Comparison of ENCODE assay signal across 18 mouse cellular contexts in the genomic region with DNA sequence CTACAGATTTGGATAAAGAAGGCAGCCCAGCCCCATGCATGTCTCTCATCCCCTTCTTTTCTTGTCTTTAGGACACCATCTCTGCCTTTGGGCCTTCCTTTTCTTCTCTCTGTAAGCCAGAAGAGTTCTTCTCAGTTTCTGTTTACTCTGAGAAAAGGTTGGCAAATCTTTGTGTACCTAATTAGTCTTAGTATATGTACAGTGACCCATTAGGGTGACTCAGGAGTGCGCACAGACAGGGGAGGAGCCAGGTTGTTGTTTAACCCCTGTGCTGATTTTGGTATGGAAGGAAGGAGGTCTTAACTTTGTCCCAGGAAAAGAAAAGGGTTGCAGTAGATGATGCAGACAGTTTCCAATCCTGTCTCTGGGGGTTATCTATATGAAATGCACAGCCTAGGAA.
DNase-seq lines count a peak whose midpoint lies in the region; ATAC-seq and TF ChIP-seq lines count a peak whose summit lies in the region.
"Had no signal": no experiment of that assay in that cellular context is flagged by ENCODE, and none has a peak within 500 bp of the region (broad histone marks: within the 10 kb centered on the region; RNA-seq: fewer than 3 reads in every experiment).

No protein-coding gene starts in this region.

- peaks cover 9% of the 10 kb centered on the region for H3K36me3 ChIP-seq in heart, postnatal 0 days (replicated peaks; ENCODE audit: control insufficient read depth, insufficient read depth, low read length)
- H3K36me3 ChIP-seq in thymus, adult 2 months (ENCODE audit: control insufficient read depth, insufficient read depth, low read length): peaks cover 55% of the 10 kb centered on the region
- H3K36me3 ChIP-seq in intestine, embryonic 15.5 days: no peaks in the 10 kb centered on the region
- H3K36me3 ChIP-seq: forebrain, embryonic 15.5 days; heart, embryonic 15.5 days; hindbrain, embryonic 15.5 days had no signal

- no peak for TF ChIP-seq EP300 in heart, postnatal 0 days (IDR thresholded peaks at IDR 0.05; ENCODE audit: low read depth)

- peak overlapping the region; percentile 26; the same call in 1 of the 2 replicates for H3K27ac ChIP-seq in heart, postnatal 0 days (ENCODE audit: low read depth)
- peak overlapping the region; percentile 52; the same call in 1 of the 2 replicates for H3K27ac ChIP-seq in thymus, adult 2 months (ENCODE audit: control insufficient read depth, insufficient read depth, low read length)
- H3K27ac ChIP-seq in left cerebral cortex, adult 2 months: no peak overlapping the region
- H3K27ac ChIP-seq in intestine, embryonic 15.5 days: no peak overlapping the region
- H3K27ac ChIP-seq: forebrain, embryonic 15.5 days; heart, embryonic 15.5 days; hindbrain, embryonic 15.5 days had no signal

- no peaks in the 10 kb centered on the region for H3K9me3 ChIP-seq in heart, postnatal 0 days (replicated peaks; ENCODE audit: control insufficient read depth, low read length)
- H3K9me3 ChIP-seq in intestine, embryonic 15.5 days: no peaks in the 10 kb centered on the region
- H3K9me3 ChIP-seq: embryonic facial prominence, embryonic 12.5 days; forebrain, embryonic 15.5 days; heart, embryonic 15.5 days; hindbrain, embryonic 15.5 days had no signal

- H3K4me1 ChIP-seq in heart, postnatal 0 days (ENCODE audit: control insufficient read depth, insufficient read depth): peaks cover 25% of the 10 kb centered on the region
- peaks cover 62% of the 10 kb centered on the region for H3K4me1 ChIP-seq in thymus, adult 2 months (replicated peaks; ENCODE audit: control insufficient read depth, insufficient read depth, low read length)
- peaks cover 16% of the 10 kb centered on the region for H3K4me1 ChIP-seq in intestine, embryonic 15.5 days (replicated peaks)

- no peaks in the 10 kb centered on the region for H3K27me3 ChIP-seq in heart, postnatal 0 days (ENCODE audit: control insufficient read depth, insufficient read depth, low read length)
- H3K27me3 ChIP-seq in thymus, adult 2 months (ENCODE audit: control insufficient read depth, insufficient read depth, low read length): no peaks in the 10 kb centered on the region
- H3K27me3 ChIP-seq in intestine, embryonic 15.5 days (replicated peaks): no peaks in the 10 kb centered on the region
- H3K27me3 ChIP-seq: embryonic facial prominence, embryonic 12.5 days; forebrain, embryonic 15.5 days; heart, embryonic 15.5 days; hindbrain, embryonic 15.5 days had no signal

- WGBS in heart, postnatal 0 days: 87% methylated on average over 1 of the region's 1 CpGs
- WGBS in thymus, adult 2 months: 83% methylated on average over 1 of the region's 1 CpGs
- 58% methylated on average over 1 of the region's 1 CpGs for WGBS in intestine, embryonic 15.5 days

- no peak for TF ChIP-seq POLR2A in thymus, adult 2 months (IDR thresholded peaks at IDR 0.05; ENCODE audit: control insufficient read depth, extremely low read depth, insufficient read depth, low read length, poor library complexity)

- no peak for ATAC-seq in heart, postnatal 0 days (ENCODE audit: insufficient read depth, low read depth)
- no peak for ATAC-seq in intestine, embryonic 15.5 days
- ATAC-seq: forebrain, embryonic 15.5 days had no signal

- no peak for TF ChIP-seq CTCF in heart, postnatal 0 days (IDR thresholded peaks at IDR 0.05; ENCODE audit: low read depth)
- no peak for TF ChIP-seq CTCF in thymus, adult 2 months (IDR thresholded peaks at IDR 0.05; ENCODE audit: borderline replicate concordance, control insufficient read depth, extremely low read depth, insufficient read depth, low read length, poor library complexity)
- TF ChIP-seq CTCF in left cerebral cortex, adult 2 months (IDR thresholded peaks at IDR 0.05): no peak

- no peak overlapping the region for H3K4me3 ChIP-seq in heart, postnatal 0 days (ENCODE audit: low read depth, low read length)
- no peak overlapping the region for H3K4me3 ChIP-seq in thymus, adult 2 months (ENCODE audit: control insufficient read depth, insufficient read depth, low read length)
- H3K4me3 ChIP-seq in left cerebral cortex, adult 2 months: no peak overlapping the region
- no peak overlapping the region for H3K4me3 ChIP-seq in intestine, embryonic 15.5 days (replicated peaks)
- H3K4me3 ChIP-seq: embryonic facial prominence, embryonic 12.5 days; forebrain, embryonic 15.5 days; heart, embryonic 15.5 days; hindbrain, embryonic 15.5 days had no signal

- no peak for DNase-seq in heart, postnatal 0 days (ENCODE audit: low spot score)
- DNase-seq in heart, postnatal 25 days (ENCODE audit: low spot score): no peak
- no peak for DNase-seq in thymus, adult 2 months
- no peak for DNase-seq in thymus, postnatal 25 days
- DNase-seq in induced T-regulatory cell, adult 2 months (ENCODE audit: low read depth): peak; percentile 74
- DNase-seq in left cerebral cortex, adult 2 months (ENCODE audit: extremely low spot score in 1 of 2, low spot score in 2 of 2): no peak
- DNase-seq: adrenal gland, postnatal 14 days; cerebellum, adult 11-12 months; cerebellum, adult 9-10 months; cerebellum, postnatal 25 days; gastrocnemius, postnatal 10 days; heart, postnatal 36 days had no signal

- no peak overlapping the region for H3K4me2 ChIP-seq in heart, postnatal 0 days (ENCODE audit: low read depth, low read length)
- H3K4me2 ChIP-seq in intestine, embryonic 15.5 days (replicated peaks): no peak overlapping the region
- H3K4me2 ChIP-seq: embryonic facial prominence, embryonic 12.5 days; forebrain, embryonic 15.5 days; heart, embryonic 11.5 days; heart, embryonic 15.5 days; hindbrain, embryonic 15.5 days had no signal

- intact Hi-C loops in heart, postnatal 25 days (cut with DNase I): no loop called here
- intact Hi-C loops in left cerebral cortex, adult 2 months (cut with DNase I): no loop called here

- H3K9ac ChIP-seq in heart, postnatal 0 days (replicated peaks; ENCODE audit: low read depth, low read length): 0 out of 2 replicates have a peak overlapping the region, but pooled peaks have one; percentile 7
- no peak overlapping the region for H3K9ac ChIP-seq in intestine, embryonic 15.5 days
- H3K9ac ChIP-seq: embryonic facial prominence, embryonic 12.5 days; forebrain, embryonic 15.5 days; heart, embryonic 15.5 days; hindbrain, embryonic 15.5 days had no signal

Comparison
In these comparisons a context has a peak if more than half of its experiments do, and no peak if none do; other contexts are left out.
1. H3K27ac ChIP-seq: peak in heart, postnatal 0 days (single experiment) and thymus, adult 2 months (single experiment); none in left cerebral cortex, adult 2 months (single experiment) and intestine, embryonic 15.5 days (single experiment).